8 mouse cellular contexts compared by ENCODE assay signal in genomic region chr9:32539321-32539761, GRCm38 (mm10). TPM values are rescaled to one million over a fixed set of nuclear protein-coding genes. Genes with fewer than 3 reads are reported as not detected.
DNase-seq lines count a peak whose midpoint lies in the region; ATAC-seq and TF ChIP-seq lines count a peak whose summit lies in the region.

No protein-coding gene starts in this region.

- H3K27me3 ChIP-seq in heart, embryonic 14.5 days (ENCODE audit: control insufficient read depth, insufficient read depth, low read length): peaks cover 24% of the 10 kb centered on the region
- peaks cover 3% of the 10 kb centered on the region; the same call in 1 of the 2 replicates for H3K27me3 ChIP-seq in limb, embryonic 12.5 days
- H3K27me3 ChIP-seq in small intestine, adult 2 months (ENCODE audit: control insufficient read depth, insufficient read depth, low read length): peaks cover 33% of the 10 kb centered on the region

- DNase-seq in heart, adult 9 months (ENCODE audit: low spot score in 2 of 2): no peak
- no peak for DNase-seq in right cerebral cortex, postnatal 10 days (ENCODE audit: low spot score in 2 of 2)
- no peak for DNase-seq in cerebellum, adult 9-10 months
- no peak for DNase-seq in embryo, embryonic 9.5 days (ENCODE audit: extremely low spot score)

- TF ChIP-seq POLR2A in small intestine, adult 2 months (IDR thresholded peaks at IDR 0.05; ENCODE audit: low read depth, low read length): no peak

- H3K4me2 ChIP-seq in heart, embryonic 14.5 days (ENCODE audit: low read length): peak overlapping the region; percentile 79
- peak overlapping the region; percentile 71 for H3K4me2 ChIP-seq in limb, embryonic 12.5 days

- 38% methylated on average over 3 of the region's 3 CpGs for WGBS in heart, embryonic 14.5 days
- 27% methylated on average over 3 of the region's 3 CpGs for WGBS in limb, embryonic 12.5 days
- 38% methylated on average over 3 of the region's 3 CpGs for WGBS in small intestine, adult 2 months

- no peaks in the 10 kb centered on the region for H3K9me3 ChIP-seq in heart, embryonic 14.5 days (ENCODE audit: control insufficient read depth, low read length)
- no peaks in the 10 kb centered on the region for H3K9me3 ChIP-seq in limb, embryonic 12.5 days

- H3K27ac ChIP-seq in heart, embryonic 14.5 days (replicated peaks in 1 of 2; ENCODE audit: control insufficient read depth in 1 of 2, insufficient read depth in 1 of 2, low read depth in 2 of 2, low read length in 2 of 2): peak overlapping the region in 1 of 2 experiments; percentile 30; a peak in 1 of 4 replicates
- H3K27ac ChIP-seq in limb, embryonic 12.5 days: peak overlapping the region; percentile 98; the same call in 1 of the 2 replicates
- 0 out of 2 replicates have a peak overlapping the region, but pooled peaks have one; percentile 38 for H3K27ac ChIP-seq in small intestine, adult 2 months (ENCODE audit: insufficient read depth, low read depth, low read length)

- peaks cover 12 to 24% of the 10 kb centered on the region in 2 experiments for H3K4me1 ChIP-seq in heart, embryonic 14.5 days (ENCODE audit: control insufficient read depth in 2 of 2, insufficient read depth in 2 of 2, low read length in 2 of 2)
- H3K4me1 ChIP-seq in limb, embryonic 12.5 days (replicated peaks): peaks cover 44% of the 10 kb centered on the region
- no peaks in the 10 kb centered on the region; the same call in 1 of the 2 replicates for H3K4me1 ChIP-seq in small intestine, adult 2 months (ENCODE audit: control insufficient read depth, insufficient read depth, insufficient read length, low read length)

- no peak for TF ChIP-seq CTCF in small intestine, adult 2 months (IDR thresholded peaks at IDR 0.05; ENCODE audit: extremely low read depth, insufficient read length, insufficient replicate concordance, low read depth, low read length)

- H3K9ac ChIP-seq in heart, embryonic 14.5 days (ENCODE audit: low read length): peak overlapping the region; percentile 79
- peak overlapping the region; percentile 99 for H3K9ac ChIP-seq in limb, embryonic 12.5 days (replicated peaks)

- peak overlapping the region; percentile 26 to 55 for H3K4me3 ChIP-seq in heart, embryonic 14.5 days (ENCODE audit: control insufficient read depth in 1 of 2, insufficient read depth in 1 of 2, low read depth in 1 of 2, low read length in 2 of 2)
- H3K4me3 ChIP-seq in limb, embryonic 12.5 days (replicated peaks): peak overlapping the region; percentile 91
- H3K4me3 ChIP-seq in small intestine, adult 2 months (ENCODE audit: low read depth, low read length): peak overlapping the region; percentile 13

- ATAC-seq in heart, embryonic 14.5 days (ENCODE audit: insufficient number of reproducible peaks, insufficient read depth, low FRiP score, low read depth): no peak
- peak; percentile 65 for ATAC-seq in common myeloid progenitor, adult 5-6 weeks (replicated peaks; ENCODE audit: low read depth, poor library complexity, severe bottlenecking)
- no peak for ATAC-seq in limb, embryonic 12.5 days (ENCODE audit: insufficient number of reproducible peaks, insufficient read depth, low FRiP score, low TSS enrichment, low read depth)

- no peaks in the 10 kb centered on the region for H3K36me3 ChIP-seq in heart, embryonic 14.5 days (ENCODE audit: control insufficient read depth, insufficient read depth, low read length)
- 0 out of 2 replicates have a peak, but pooled peaks cover 2% of the 10 kb centered on the region for H3K36me3 ChIP-seq in limb, embryonic 12.5 days
- no peaks in the 10 kb centered on the region for H3K36me3 ChIP-seq in small intestine, adult 2 months (ENCODE audit: control insufficient read depth, insufficient read depth, low read length)

RNA-seq across cellular contexts. Expression of gene Fli1, which starts 3.3 kb away (rescaled TPM):
- 20.6 and 22.4 TPM in 2 replicates for polyA plus RNA-seq in heart, embryonic 14.5 days (2014; fragmentation: Nextera tagmentation; extraction: Ambion mirVana)
- 88.2 and 91.2 TPM in 2 replicates for total RNA-seq in common myeloid progenitor, adult 5-6 weeks (2017)
- polyA plus RNA-seq in limb, embryonic 12.5 days (2016; fragmentation: Nextera tagmentation; extraction: Ambion mirVana): 55.6 and 55.9 TPM in 2 replicates
- polyA plus RNA-seq in small intestine, adult 2 months (2012; rRNA removed): 1.8 and 3.1 TPM in 2 replicates

Comparison
In these comparisons a context has a peak if more than half of its experiments do, and no peak if none do; other contexts are left out.
1. H3K4me3 ChIP-seq: peak in every context shown above with its lines; median percentile 91 in limb, embryonic 12.5 days; 40 in heart, embryonic 14.5 days; 13 in small intestine, adult 2 months.